Mouse (Mus musculus): ENCODE data around the gene Midn. TPM values are rescaled to one million over a fixed set of nuclear protein-coding genes. Genes with fewer than 3 reads are reported as not detected.

Midn gene
- total and polyA plus RNA-seq, 3 experiments = 8.1 to 26.7 TPM; not detected in 1

DNA sequence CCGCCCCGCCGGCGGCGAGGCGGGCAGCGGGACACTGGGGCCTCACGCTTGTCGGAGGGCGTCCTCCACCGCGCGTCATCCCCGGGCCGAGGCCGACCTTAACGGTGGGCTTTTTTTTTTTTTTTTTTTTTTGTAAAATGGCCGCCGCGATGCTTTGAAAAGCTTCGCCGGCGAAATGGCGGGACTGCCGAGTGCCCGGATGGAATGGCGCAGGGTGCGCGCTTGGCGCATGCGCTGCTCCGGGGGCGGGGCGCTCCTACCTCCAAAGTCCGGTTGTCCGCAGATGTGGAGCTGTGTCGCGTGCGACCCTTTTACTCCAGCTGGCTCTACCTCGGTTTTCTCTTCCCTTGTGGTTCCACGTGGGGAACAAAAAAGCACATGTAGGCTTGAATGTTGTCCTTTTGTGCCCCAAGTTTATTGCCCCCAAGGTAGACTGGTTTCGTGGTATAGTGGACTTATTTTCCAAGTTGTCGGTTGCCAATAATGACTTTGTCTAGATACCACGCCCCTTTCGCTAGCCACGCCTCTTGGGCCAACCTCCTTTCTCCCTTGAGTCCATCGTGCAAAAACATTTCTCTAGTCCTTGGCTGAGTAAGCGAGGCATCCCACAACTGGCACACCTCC is 20.1 kb downstream of the Midn start:
- Histone ChIP-seq H3K4me1 (ENCODE audit: control insufficient read depth in 1 of 2, insufficient read depth in 2 of 2, low read length in 2 of 2) (peaks cover 4 to 25% of the 10 kb centered on the region in 2 experiments; a peak in 3 of 4 replicates), H3K36me3 (ENCODE audit: control insufficient read depth in 1 of 2, insufficient read depth in 2 of 2, low read length in 2 of 2) (peaks cover 0 to 13% of the 10 kb centered on the region in 2 experiments; a peak in 2 of 4 replicates), H3K27me3 (ENCODE audit: control insufficient read depth in 1 of 2, insufficient read depth in 2 of 2, low read length in 2 of 2) (no peaks in the 10 kb centered on the region), H3K4me3 (ENCODE audit: control insufficient read depth in 1 of 2, insufficient read depth in 1 of 2, low read depth in 2 of 2, low read length in 2 of 2) (peak overlapping the region; percentile 67 to 84), H3K9me3 (replicated peaks; ENCODE audit: insufficient read depth, low read length) (no peaks in the 10 kb centered on the region), H3K79me2 (ENCODE audit: control insufficient read depth, insufficient read depth, low read length, poor library complexity) (peaks cover 10% of the 10 kb centered on the region; the same call in 1 of the 2 replicates), H3K27ac (ENCODE audit: control insufficient read depth, low read depth, low read length) (peak overlapping the region; percentile 90), H3K9ac (ENCODE audit: control insufficient read depth, low read depth, low read length, poor library complexity, severe bottlenecking) (peak overlapping the region; percentile 92)
- peak; percentile 95 for DNase-seq (ENCODE audit: low read depth, low spot score)
- TF ChIP-seq UBTF (IDR thresholded peaks at IDR 0.05; ENCODE audit: borderline replicate concordance, insufficient read depth, low read depth, low read length) (no peak), ETS1 (IDR thresholded peaks at IDR 0.05; ENCODE audit: low read depth, low read length) (no peak), MXI1 (IDR thresholded peaks at IDR 0.05; ENCODE audit: low read depth, low read length) (peak; percentile 92), MAX (IDR thresholded peaks at IDR 0.05; ENCODE audit: low read length) (peak; percentile 82), EP300 (IDR thresholded peaks at IDR 0.05; ENCODE audit: low read depth in 1 of 2, low read length in 2 of 2) (0 out of 4 replicates have a peak, but pooled peaks of 1 of the 2 experiments have one; percentile 19), POLR2AphosphoS2 (IDR thresholded peaks at IDR 0.05; ENCODE audit: low read length) (0 out of 2 replicates have a peak, but pooled peaks have one; percentile 48), USF1 (IDR thresholded peaks at IDR 0.05; ENCODE audit: low read depth, low read length) (no peak), E2F4 (IDR thresholded peaks at IDR 0.05; ENCODE audit: borderline replicate concordance, low read depth, low read length) (no peak), ZC3H11A (IDR thresholded peaks at IDR 0.05; ENCODE audit: low read depth, low read length) (peak; percentile 51; the same call in 1 of the 2 replicates), GATA1 (IDR thresholded peaks at IDR 0.05; ENCODE audit: low read depth, low read length) (no peak), ZKSCAN1 (IDR thresholded peaks at IDR 0.05; ENCODE audit: low read depth, low read length) (no peak), USF2 (IDR thresholded peaks at IDR 0.05; ENCODE audit: borderline replicate concordance in 1 of 2, insufficient read depth in 1 of 2, low read depth in 1 of 2, low read length in 2 of 2) (no peak), SIN3A (IDR thresholded peaks at IDR 0.05; ENCODE audit: low read length) (peak; percentile 84), BHLHE40 (IDR thresholded peaks at IDR 0.05; ENCODE audit: borderline replicate concordance, low read depth, low read length) (peak; percentile 33; the same call in 1 of the 2 replicates), NELFE (IDR thresholded peaks at IDR 0.05; ENCODE audit: low read depth, low read length) (no peak), ELF1 (IDR thresholded peaks at IDR 0.05; ENCODE audit: low read depth, low read length) (0 out of 2 replicates have a peak, but pooled peaks have one; percentile 4), TCF12 (IDR thresholded peaks at IDR 0.05; ENCODE audit: low read depth, low read length) (no peak; the same call in 1 of the 2 replicates), ZNF384 (IDR thresholded peaks at IDR 0.05; ENCODE audit: low read depth, low read length) (peak; percentile 89), MEF2A (IDR thresholded peaks at IDR 0.05; ENCODE audit: extremely low read depth, insufficient replicate concordance, low read depth, low read length, poor library complexity, severe bottlenecking) (no peak), RAD21 (IDR thresholded peaks at IDR 0.05; ENCODE audit: low read depth, low read length) (no peak), MAFK (IDR thresholded peaks at IDR 0.05; ENCODE audit: borderline replicate concordance, low read depth, low read length) (no peak), GABPA (IDR thresholded peaks at IDR 0.05; ENCODE audit: low read depth, low read length) (no peak), HCFC1 (IDR thresholded peaks at IDR 0.05; ENCODE audit: low read depth, low read length) (peak; percentile 70), MYB (IDR thresholded peaks at IDR 0.05; ENCODE audit: low read depth, low read length) (no peak), MAZ (IDR thresholded peaks at IDR 0.05; ENCODE audit: low read depth, low read length) (peak; percentile 14; the same call in 1 of the 2 replicates), TBP (IDR thresholded peaks at IDR 0.05; ENCODE audit: low read depth, low read length) (no peak), SMC3 (IDR thresholded peaks at IDR 0.05; ENCODE audit: low read depth, low read length) (no peak), CHD2 (IDR thresholded peaks at IDR 0.05; ENCODE audit: low read length) (no peak), CTCF (IDR thresholded peaks at IDR 0.05 in 2 of 3, conservative IDR thresholded peaks at IDR 0.05 in 1 of 3; ENCODE audit: control insufficient read depth in 1 of 3, insufficient read depth in 1 of 3, low read depth in 2 of 3, low read length in 3 of 3, poor library complexity in 1 of 3, severe bottlenecking in 1 of 3) (no peak), NRF1 (IDR thresholded peaks at IDR 0.05; ENCODE audit: insufficient read depth, low read depth, low read length, poor library complexity, severe bottlenecking) (peak; percentile 90), TAL1 (IDR thresholded peaks at IDR 0.05; ENCODE audit: low read length) (no peak), POLR2A (IDR thresholded peaks at IDR 0.05; ENCODE audit: control insufficient read depth in 1 of 2, insufficient read depth in 1 of 2, low read depth in 1 of 2, low read length in 2 of 2, poor library complexity in 1 of 2) (peak; percentile 11 to 43; a peak in 2 of 4 replicates), ZMIZ1 (IDR thresholded peaks at IDR 0.05; ENCODE audit: low read depth, low read length) (no peak; the same call in 1 of the 2 replicates), KAT2A (conservative IDR thresholded peaks at IDR 0.05; ENCODE audit: low read depth, low read length) (no peak; the same call in 1 of the 2 replicates), JUND (IDR thresholded peaks at IDR 0.05; ENCODE audit: low read depth, low read length) (no peak), RCOR1 (IDR thresholded peaks at IDR 0.05; ENCODE audit: low read depth, low read length) (no peak)

Data from MEL (cell line).